Mouse (Mus musculus) CH12.LX (cell line): ENCODE results near the gene Med17. TPM values are rescaled to one million over a fixed set of nuclear protein-coding genes. Genes with fewer than 3 reads are reported as not detected.

Source experiments
- DNase-seq: peaks from one replicate; pipeline ENCODE4 v3.0.0-alpha.2; 2013; ENCODE audit errors: extremely low read depth
- H3K27ac ChIP-seq: 2 replicates; pipeline ENCODE4 v1.5.1; 2012; ENCODE audit warnings: low read depth, mild to moderate bottlenecking, control low read depth, moderate library complexity; ENCODE audit not compliant: insufficient read depth
- H3K27me3 ChIP-seq: replicated peaks from 2 replicates; pipeline ENCODE3; 2012; ENCODE audit warnings: inconsistent platforms
- H3K36me3 ChIP-seq, 2 experiments: replicated peaks in 1 of 2; 2 replicates each; pipeline versions ENCODE3 to v1.6.1; 2012; ENCODE audit warnings: inconsistent platforms in 1 of 2, low read length in 1 of 2, mild to moderate bottlenecking in 1 of 2, mixed read lengths in 1 of 2, moderate library complexity in 1 of 2; ENCODE audit not compliant: control insufficient read depth in 1 of 2, insufficient read depth in 1 of 2
- H3K4me1 ChIP-seq, 2 experiments: 2 replicates each; pipeline ENCODE4 v1.6.1; 2012; ENCODE audit warnings: inconsistent platforms in 1 of 2, moderate library complexity in 1 of 2; ENCODE audit not compliant: insufficient read depth in 2 of 2, control insufficient read depth in 1 of 2
- H3K4me2 ChIP-seq: 2 replicates; pipeline ENCODE4 v1.6.1; 2012; ENCODE audit warnings: low read depth, mild to moderate bottlenecking, control low read depth; ENCODE audit not compliant: poor library complexity, insufficient read depth, severe bottlenecking
- H3K4me3 ChIP-seq, 3 experiments: fragments of 150-350 bp in 1 of 3; sonication (generic) in 1 of 3; replicated peaks in 1 of 3; 2 replicates each; pipeline versions ENCODE3 to v1.5.1; 2011 to 2012; ENCODE audit warnings: low read depth in 2 of 3, low read length in 2 of 3, mild to moderate bottlenecking in 2 of 3, moderate library complexity in 2 of 3, control low read depth in 1 of 3, improper control_type of control experiment in 1 of 3, inconsistent platforms in 1 of 3, mixed read lengths in 1 of 3; ENCODE audit not compliant: poor library complexity in 1 of 3
- H3K79me2 ChIP-seq: replicated peaks from 2 replicates; pipeline ENCODE4 v1.6.1; 2012; ENCODE audit warnings: mild to moderate bottlenecking, moderate library complexity; ENCODE audit not compliant: control insufficient read depth, poor library complexity, insufficient read depth, severe bottlenecking; ENCODE audit errors: extremely low read depth
- H3K9ac ChIP-seq: 2 replicates; pipeline ENCODE4 v1.6.1; 2012; ENCODE audit warnings: low read depth, mild to moderate bottlenecking, control low read depth, moderate library complexity; ENCODE audit not compliant: insufficient read depth
- H3K9me3 ChIP-seq: replicated peaks from 2 replicates; pipeline ENCODE3; 2012; ENCODE audit warnings: low read length, inconsistent platforms, mixed read lengths
- CTCF ChIP-seq, 2 experiments: IDR thresholded peaks in 1 of 2; conservative IDR thresholded peaks in 1 of 2; 2 replicates each; pipeline ENCODE4 v1.5.1; 2011 to 2012; ENCODE audit warnings: low read depth in 2 of 2, low read length in 2 of 2, improper control_type of control experiment in 1 of 2, inconsistent platforms in 1 of 2, mild to moderate bottlenecking in 1 of 2, moderate library complexity in 1 of 2
- EP300 ChIP-seq: IDR thresholded peaks from 2 replicates; pipeline ENCODE4 v1.6.1; 2011; ENCODE audit warnings: low read length, improper control_type of control experiment
- ETS1 ChIP-seq: conservative IDR thresholded peaks from 2 replicates; pipeline ENCODE4 v1.6.1; 2012; ENCODE audit warnings: low read depth, mild to moderate bottlenecking, inconsistent platforms, low read length, improper control_type of control experiment, moderate library complexity
- HCFC1 ChIP-seq: IDR thresholded peaks from 2 replicates; pipeline ENCODE4 v1.6.1; 2012; ENCODE audit warnings: low read depth, mild to moderate bottlenecking, inconsistent platforms, low read length, improper control_type of control experiment
- KAT2A ChIP-seq: IDR thresholded peaks from 2 replicates; pipeline ENCODE4 v1.6.1; 2012; ENCODE audit warnings: low read length, improper control_type of control experiment, inconsistent platforms; ENCODE audit not compliant: insufficient replicate concordance
- MAX ChIP-seq: IDR thresholded peaks from 2 replicates; pipeline ENCODE4 v1.6.1; 2011; ENCODE audit warnings: low read length, improper control_type of control experiment
- MEF2A ChIP-seq: IDR thresholded peaks from 2 replicates; pipeline ENCODE4 v1.6.1; 2014; ENCODE audit warnings: low read depth, mild to moderate bottlenecking, inconsistent platforms, low read length, improper control_type of control experiment, borderline replicate concordance
- MYC ChIP-seq: IDR thresholded peaks from 2 replicates; pipeline ENCODE4 v1.6.1; 2011; ENCODE audit warnings: low read depth, mild to moderate bottlenecking, improper control_type of control experiment, low read length
- NELFE ChIP-seq: IDR thresholded peaks from 2 replicates; pipeline ENCODE4 v1.6.1; 2011; ENCODE audit warnings: low read depth, low read length, improper control_type of control experiment
- PAX5 ChIP-seq: IDR thresholded peaks from 2 replicates; pipeline ENCODE4 v1.6.1; 2012; ENCODE audit warnings: low read length, inconsistent platforms, mixed read lengths
- RAD21 ChIP-seq: IDR thresholded peaks from 2 replicates; pipeline ENCODE4 v1.6.1; 2011; ENCODE audit warnings: low read depth, mild to moderate bottlenecking, low read length, improper control_type of control experiment, moderate library complexity
- SMC3 ChIP-seq: IDR thresholded peaks from 2 replicates; pipeline ENCODE4 v1.6.1; 2011; ENCODE audit warnings: low read depth, low read length, improper control_type of control experiment
- TCF12 ChIP-seq: IDR thresholded peaks from 2 replicates; pipeline ENCODE4 v1.6.1; 2014; ENCODE audit warnings: low read depth, mild to moderate bottlenecking, inconsistent platforms, low read length, improper control_type of control experiment
- USF2 ChIP-seq: conservative IDR thresholded peaks from 2 replicates; pipeline ENCODE4 v1.6.1; 2011; ENCODE audit warnings: low read depth, low read length, improper control_type of control experiment
- dilution Hi-C: fragments of 300-500 bp; cut with MboI; formaldehyde crosslinking; loops from 2 replicates; pipeline ENCODE4 v1.14.3; 2020; ENCODE audit warnings: low sequenced_read_pairs; ENCODE audit not compliant: extremely low pct_unique_long_range_greater_than_20kb, extremely low pct_ligation_motif_present
- in situ Hi-C: fragments of 300-500 bp; cut with MboI; formaldehyde crosslinking; loops from 3 replicates; pipeline ENCODE4 v1.14.3; 2019; ENCODE audit warnings: low sequenced_read_pairs, low pct_ligation_motif_present, low pct_unique_long_range_greater_than_20kb, mixed read lengths
- polyA plus RNA-seq: library from polyadenylated mRNA; unstranded; fragments of >175 nt; gene quantifications from 2 replicates; pipeline ENCODE4 v1.2.1, GENCODE M21; 2012; ENCODE audit warnings: low read depth; ENCODE audit not compliant: insufficient read length
- total RNA-seq, 2 experiments: library from RNA; depleted of rRNA; stranded (reverse); fragments of 300-350 nt in 1 of 2; fragments of >200 nt in 1 of 2; gene quantifications; 2 replicates each; pipeline ENCODE4 v1.2.3; 2012 to 2014

Gene Med17
- total and polyA plus RNA-seq, 3 experiments = 39.7 to 59.8 (median 57.0) TPM

DNA sequence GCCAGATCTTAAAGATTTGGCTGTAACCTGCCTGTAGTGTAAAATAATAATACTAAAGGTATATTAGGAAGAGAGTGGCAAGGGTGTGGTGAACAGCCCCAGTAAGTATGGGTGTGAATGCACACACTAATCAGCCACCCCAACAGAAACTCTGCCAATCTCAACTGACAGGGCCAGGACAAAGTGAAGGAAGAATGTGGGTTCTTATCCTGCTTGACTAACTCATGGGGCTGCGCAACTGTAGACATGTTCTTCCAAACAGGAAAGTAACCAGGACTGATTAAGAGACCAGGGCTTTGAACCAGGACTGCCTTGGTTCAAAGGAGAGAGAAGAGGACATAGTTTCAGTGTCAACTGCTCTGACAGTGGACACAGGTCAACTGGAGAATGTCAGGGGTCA is 37.6 kb downstream of the Med17 start:
- no peak for DNase-seq
- H3K36me3 ChIP-seq = no peaks in the 10 kb centered on the region
- TF ChIP-seq HCFC1 = no peak
- TF ChIP-seq MYC = no peak
- 0 out of 4 replicates have a peak, but pooled peaks cover 0 to 4% of the 10 kb centered on the region in 2 experiments for H3K4me1 ChIP-seq
- no peaks in the 10 kb centered on the region for H3K79me2 ChIP-seq
- H3K27me3 ChIP-seq = peaks cover 2% of the 10 kb centered on the region
- no peak overlapping the region for H3K9ac ChIP-seq
- H3K9me3 ChIP-seq = no peaks in the 10 kb centered on the region
- H3K27ac ChIP-seq = no peak overlapping the region
- dilution Hi-C loops = no loop called here
- H3K4me2 ChIP-seq = no peak overlapping the region
- in situ Hi-C loops = no loop called here
- H3K4me3 ChIP-seq = no peak overlapping the region

- no peak for TF ChIP-seq NELFE
- TF ChIP-seq MYC = peak; percentile 34; the same call in 1 of the 2 replicates
- TF ChIP-seq ETS1 = no peak
- TF ChIP-seq RAD21 = peak; percentile 72
- TF ChIP-seq CTCF (conservative IDR thresholded peaks at IDR 0.05 in 1 of 2, IDR thresholded peaks at IDR 0.05 in 1 of 2; ENCODE audit: low read depth in 2 of 2, low read length in 2 of 2) = peak; percentile 79 to 81
- TF ChIP-seq MAX = no peak
- no peak for TF ChIP-seq EP300
- TF ChIP-seq PAX5 = no peak
- peak; percentile 52 for TF ChIP-seq SMC3
- TF ChIP-seq KAT2A = no peak
- TF ChIP-seq TCF12 = no peak
- TF ChIP-seq MEF2A = no peak
- TF ChIP-seq HCFC1 = no peak
- no peak for TF ChIP-seq USF2
- TF ChIP-seq, all 38 proteins: peak for 4
- no peaks in the 10 kb centered on the region for H3K79me2 ChIP-seq
- no peak overlapping the region for H3K9ac ChIP-seq
- H3K36me3 ChIP-seq = no peaks in the 10 kb centered on the region
- 0 out of 4 replicates have a peak, but pooled peaks cover 0 to 4% of the 10 kb centered on the region in 2 experiments for H3K4me1 ChIP-seq
- no peaks in the 10 kb centered on the region for H3K9me3 ChIP-seq
- H3K27me3 ChIP-seq = peaks cover 2% of the 10 kb centered on the region
- H3K27ac ChIP-seq = no peak overlapping the region
- in situ Hi-C loops = no loop called here
- no peak overlapping the region for H3K4me2 ChIP-seq
- dilution Hi-C loops = no loop called here
- no peak overlapping the region for H3K4me3 ChIP-seq
- DNase-seq = peak; percentile 66
Observed at GRCm38 (mm10) chr9:15241596-15241939, 38.2 kb downstream of the Med17 start.
